Mouse (Mus musculus) heart, adult 2 months (tissue): ENCODE results near the gene Rab7b. TPM values are rescaled to one million over a fixed set of nuclear protein-coding genes. Genes with fewer than 3 reads are reported as not detected.

Experiments used
- DNase-seq, 2 experiments: peaks; one replicate each; pipeline ENCODE4 v3.0.0; 2021
- H3K27ac ChIP-seq: fragments of 200-600 bp; 2 replicates; pipeline ENCODE4 v1.8.1; 2022
- H3K27me3 ChIP-seq: fragments of 200-500 bp; 2 replicates; pipeline ENCODE4 v1.6.1; 2012; ENCODE audit warnings: mild to moderate bottlenecking, low read length, inconsistent platforms, mixed read lengths; ENCODE audit not compliant: control insufficient read depth, insufficient read depth
- H3K36me3 ChIP-seq: fragments of 200-500 bp; 2 replicates; pipeline ENCODE4 v1.6.1; 2012; ENCODE audit warnings: low read length, inconsistent platforms; ENCODE audit not compliant: control insufficient read depth, insufficient read depth
- H3K4me1 ChIP-seq: fragments of 200-500 bp; 2 replicates; pipeline ENCODE4 v1.6.1; 2011; ENCODE audit warnings: low read length; ENCODE audit not compliant: control insufficient read depth, insufficient read depth
- H3K4me3 ChIP-seq: fragments of 200-600 bp; 2 replicates; pipeline ENCODE4 v1.8.1; 2022
- H3K79me2 ChIP-seq: fragments of 200-500 bp; replicated peaks from 2 replicates; pipeline ENCODE4 v1.6.1; 2012; ENCODE audit warnings: mild to moderate bottlenecking, inconsistent platforms, low read length, moderate library complexity, mixed read lengths; ENCODE audit not compliant: control insufficient read depth, insufficient read depth
- H3K9ac ChIP-seq: fragments of 200-500 bp; 2 replicates; pipeline ENCODE4 v1.6.1; 2012; ENCODE audit warnings: low read depth, mild to moderate bottlenecking, control low read depth, inconsistent platforms, low read length, mixed read lengths
- CTCF ChIP-seq: fragments of 200-600 bp; IDR thresholded peaks from 2 replicates; pipeline ENCODE4 v1.8.1; 2022; ENCODE audit warnings: antibody characterized with exemption, mild to moderate bottlenecking, moderate library complexity
- EP300 ChIP-seq: fragments of 200-500 bp; IDR thresholded peaks from 2 replicates; pipeline ENCODE4 v1.6.1; 2011; ENCODE audit warnings: low read depth, low read length, control low read depth; ENCODE audit not compliant: insufficient read depth
- POLR2A ChIP-seq: fragments of 200-500 bp; IDR thresholded peaks from 2 replicates; pipeline ENCODE4 v1.6.1; 2011; ENCODE audit warnings: mild to moderate bottlenecking, low read depth, low read length, control low read depth; ENCODE audit not compliant: insufficient read depth
- WGBS: fragments of 180-500 bp; shearing (Covaris S2); methylation state at CpG from one replicate; pipeline ENCODE4 v1.1.7; 2018; 5-methylcytosine and 5-hydroxymethylcytosine counted together
- intact Hi-C: fragments of 180-260 bp; cut with DNase I; formaldehyde crosslinking; loops from one replicate; pipeline ENCODE4 v1.15.1; 2025
- polyA plus RNA-seq: library from polyadenylated mRNA; depleted of rRNA; stranded (reverse); fragments of >200 nt; gene quantifications from 2 replicates; pipeline ENCODE4 v1.2.3, GENCODE M21; 2012
- total RNA-seq, 2 experiments: library from RNA; stranded (reverse); gene quantifications; 2 replicates each; pipeline ENCODE4 v1.2.3; 2021

Gene Rab7b
- total and polyA plus RNA-seq, 3 experiments = 3.0 to 3.7 (median 3.5) TPM

DNA sequence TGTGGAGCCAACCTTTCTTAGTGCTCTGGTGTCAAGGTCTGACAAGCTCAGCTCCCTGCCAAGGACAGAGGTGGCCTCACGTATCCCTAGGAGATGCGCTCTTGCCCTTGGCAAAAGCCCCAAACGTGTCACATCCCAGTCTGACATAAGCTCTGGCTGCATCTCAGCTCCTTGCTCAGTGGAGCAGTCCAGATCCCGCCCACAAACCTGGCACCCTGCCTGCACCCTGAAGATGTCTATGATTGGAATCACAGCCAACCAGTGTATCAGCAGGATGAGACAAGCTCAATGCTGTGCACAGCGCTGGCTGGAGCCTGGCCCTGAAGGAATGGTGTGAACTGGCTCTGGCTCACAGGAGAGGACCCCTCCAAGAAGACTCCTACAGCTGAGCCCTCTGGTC, 48.8 kb downstream of the Rab7b start:
- peak; percentile 71 to 74 for DNase-seq
- H3K36me3 ChIP-seq = no peaks in the 10 kb centered on the region
- H3K4me3 ChIP-seq = no peak overlapping the region
- H3K9ac ChIP-seq = no peak overlapping the region
- no peak for TF ChIP-seq EP300
- TF ChIP-seq CTCF = no peak
- TF ChIP-seq POLR2A = no peak
- intact Hi-C loops = no loop called here
- H3K79me2 ChIP-seq = no peaks in the 10 kb centered on the region
- no peak overlapping the region for H3K27ac ChIP-seq
- 31% methylated on average over 5 of the region's 5 CpGs for WGBS
- H3K4me1 ChIP-seq = peaks cover 4% of the 10 kb centered on the region
- H3K27me3 ChIP-seq = no peaks in the 10 kb centered on the region

DNA sequence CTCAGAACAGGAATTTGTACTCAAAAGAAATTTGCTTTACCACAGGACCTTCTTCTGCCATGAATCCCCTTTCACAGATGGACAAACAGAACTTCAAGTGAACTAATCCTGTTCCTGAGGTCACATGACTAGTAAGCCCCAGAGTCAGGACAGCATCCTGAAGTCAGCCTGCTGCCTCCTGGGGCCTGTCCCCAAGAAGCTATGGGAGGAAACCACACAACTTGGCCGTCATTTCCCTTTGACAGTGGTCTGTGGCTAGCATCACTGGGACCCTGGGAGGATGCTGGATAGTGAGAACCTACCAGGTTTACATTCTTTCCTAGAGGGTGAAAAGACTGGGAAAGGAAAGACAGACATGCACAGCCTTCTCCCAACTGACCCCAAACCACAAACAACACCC, 50.3 kb downstream of the Rab7b start:
- no peak overlapping the region for H3K9ac ChIP-seq
- DNase-seq = no peak
- H3K27me3 ChIP-seq = no peaks in the 10 kb centered on the region
- no peaks in the 10 kb centered on the region for H3K79me2 ChIP-seq
- peaks cover 4% of the 10 kb centered on the region for H3K4me1 ChIP-seq
- no peak overlapping the region for H3K4me3 ChIP-seq
- H3K27ac ChIP-seq = no peak overlapping the region
- H3K36me3 ChIP-seq = no peaks in the 10 kb centered on the region
- intact Hi-C loops = no loop called here
- WGBS = 64% methylated on average over 1 of the region's 1 CpGs
- no peak for TF ChIP-seq EP300
- no peak for TF ChIP-seq POLR2A
- no peak for TF ChIP-seq CTCF

DNA sequence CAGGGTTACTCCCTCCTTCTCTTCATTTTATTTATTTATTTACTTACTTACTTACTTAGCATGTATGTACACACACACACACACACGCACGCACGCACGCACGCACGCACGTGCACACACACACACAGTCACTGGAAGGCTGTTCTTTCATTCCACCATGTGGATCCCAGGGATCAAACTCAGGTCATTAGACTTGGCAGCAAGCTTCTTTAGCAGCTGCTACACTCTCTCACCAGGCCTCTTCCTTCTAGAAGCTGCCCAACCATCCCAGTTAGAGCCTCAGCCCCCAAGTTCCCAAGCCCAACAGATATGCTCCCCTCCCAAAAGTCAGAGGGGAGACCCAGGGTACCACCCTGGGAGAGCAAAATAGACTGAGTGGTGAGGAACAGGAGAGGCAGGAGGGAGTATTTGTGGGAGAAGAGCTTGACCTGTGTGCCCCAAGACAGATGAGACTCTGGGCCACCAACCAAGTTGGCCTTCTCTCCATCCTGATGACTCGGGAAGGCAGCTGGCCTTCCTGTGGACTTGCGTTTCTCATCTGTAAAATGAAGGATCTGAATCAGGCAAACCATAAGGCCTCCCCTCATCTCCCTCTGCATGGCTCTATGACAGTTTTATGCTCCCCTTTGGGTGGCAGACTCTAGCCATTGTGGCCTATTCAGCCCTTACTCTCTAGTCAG, 51.1 kb downstream of the Rab7b start:
- Histone ChIP-seq H3K27me3 (no peaks in the 10 kb centered on the region), H3K79me2 (no peaks in the 10 kb centered on the region), H3K27ac (no peak overlapping the region), H3K9ac (no peak overlapping the region), H3K4me3 (no peak overlapping the region), H3K36me3 (no peaks in the 10 kb centered on the region), H3K4me1 (peaks cover 4% of the 10 kb centered on the region)
- 88% methylated on average over 9 of the region's 9 CpGs for WGBS
- intact Hi-C loops = no loop called here
- no peak for DNase-seq
- TF ChIP-seq EP300 (no peak), POLR2A (no peak), CTCF (no peak)

DNA sequence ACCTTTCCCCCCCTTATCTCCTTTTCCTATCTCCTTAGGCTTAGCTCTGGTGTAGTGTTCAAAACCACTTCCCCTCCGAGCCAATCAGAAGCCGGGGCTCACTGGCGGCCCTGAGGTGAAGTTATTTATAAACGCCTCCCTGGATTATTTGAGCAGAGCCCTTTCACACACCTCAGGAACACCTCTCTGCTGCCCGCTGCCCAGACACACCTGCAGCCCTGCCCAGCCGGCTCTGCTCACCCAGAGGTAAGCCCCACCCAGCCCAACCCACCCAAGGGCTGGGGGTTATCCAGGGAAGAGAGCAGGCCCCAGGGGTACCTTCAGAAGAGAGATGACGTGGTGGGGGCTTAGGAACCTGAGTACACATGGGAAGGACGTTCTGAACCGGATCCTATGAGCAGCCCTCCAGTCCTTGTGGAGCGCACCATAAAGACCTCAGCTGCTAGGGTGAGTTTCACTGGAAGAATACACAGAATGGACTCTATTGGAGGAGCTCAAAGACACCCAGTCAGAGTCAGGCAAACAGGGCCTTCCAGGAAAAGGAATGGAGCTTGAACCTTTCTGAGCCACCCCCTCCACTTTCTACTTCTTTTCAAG, 55.5 kb downstream of the Rab7b start, which contains the start of gene Slc26a9:
Gene Slc26a9 (plus strand): TSS at position 155 of the 597 bp plus-strand sequence.
- no peak for DNase-seq
- Histone ChIP-seq H3K9ac (no peak within 1 kb of the TSS), H3K4me1 (no peaks in the 10 kb centered on the region), H3K4me3 (no peak within 1 kb of the TSS), H3K27ac (no peak within 1 kb of the TSS), H3K36me3 (no peaks in the 10 kb centered on the region), H3K27me3 (no peaks in the 10 kb centered on the region), H3K79me2 (no peaks in the 10 kb centered on the region)
- intact Hi-C loops = no loop called here
- TF ChIP-seq EP300 (no peak), POLR2A (no peak)
- 82% methylated on average over 10 of the region's 10 CpGs for WGBS

DNA sequence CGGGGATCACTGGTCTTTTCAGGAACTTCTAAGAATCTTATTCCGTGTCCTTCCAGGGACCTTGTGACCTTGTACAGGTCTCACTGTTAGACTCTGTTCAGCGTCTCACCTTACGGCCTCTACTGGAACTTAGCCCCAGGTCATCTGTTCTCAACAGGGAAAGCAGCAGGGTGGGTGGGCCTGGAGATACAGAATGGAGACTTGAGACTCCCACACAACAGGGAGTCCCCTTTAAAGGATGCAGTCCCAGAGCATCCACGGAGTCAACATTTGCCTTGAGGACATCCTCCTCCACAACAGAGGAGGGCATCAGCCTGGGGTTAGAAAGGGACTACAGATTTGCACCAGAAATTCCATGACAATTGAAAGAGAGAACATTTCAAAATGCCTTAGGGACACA, 56.9 kb downstream of the Rab7b start:
- intact Hi-C loops = no loop called here
- no peak for TF ChIP-seq EP300
- TF ChIP-seq POLR2A = no peak
- no peak for TF ChIP-seq CTCF
- H3K27ac ChIP-seq = no peak overlapping the region
- DNase-seq = no peak
- WGBS = 72% methylated on average over 5 of the region's 5 CpGs
- no peaks in the 10 kb centered on the region for H3K79me2 ChIP-seq
- H3K4me3 ChIP-seq = no peak overlapping the region
- no peak overlapping the region for H3K9ac ChIP-seq
- no peaks in the 10 kb centered on the region for H3K4me1 ChIP-seq
- H3K36me3 ChIP-seq = no peaks in the 10 kb centered on the region
- no peaks in the 10 kb centered on the region for H3K27me3 ChIP-seq

DNA sequence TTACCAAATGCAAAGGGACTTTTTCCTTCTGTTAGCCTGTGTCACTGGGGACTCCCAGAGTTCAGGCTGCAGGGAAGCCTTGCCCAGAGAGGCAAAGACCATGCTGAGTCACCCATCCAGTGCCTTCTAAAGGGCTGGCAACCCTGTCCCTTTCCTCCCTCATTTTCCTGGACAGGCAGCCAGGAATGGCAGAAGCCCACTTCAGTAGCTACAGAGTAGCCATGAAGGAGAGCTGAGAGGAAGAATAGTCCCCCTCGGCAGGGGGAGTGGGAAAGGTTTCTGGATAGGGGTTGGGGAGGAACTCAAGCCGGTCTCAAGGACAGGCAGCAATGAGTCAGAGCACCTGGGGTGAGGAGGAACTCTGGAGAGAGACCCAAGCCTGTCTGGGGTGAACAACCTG, 59.3 kb downstream of the Rab7b start:
- Histone ChIP-seq H3K4me1 (peaks cover 3% of the 10 kb centered on the region), H3K27me3 (no peaks in the 10 kb centered on the region), H3K36me3 (no peaks in the 10 kb centered on the region), H3K9ac (no peak overlapping the region), H3K27ac (no peak overlapping the region), H3K79me2 (no peaks in the 10 kb centered on the region), H3K4me3 (no peak overlapping the region)
- no peak for DNase-seq
- intact Hi-C loops = no loop called here
- 64% methylated on average over 2 of the region's 2 CpGs for WGBS
- TF ChIP-seq POLR2A (no peak), EP300 (no peak), CTCF (no peak)
